Mouse (Mus musculus): ENCODE data around the gene Selenbp2.
"Not testable (repeated sequence)": the region's sequence is repeated elsewhere in the genome, so short reads cannot be mapped to it uniquely, and the experiment has no call there.

Gene Selenbp2

DNA sequence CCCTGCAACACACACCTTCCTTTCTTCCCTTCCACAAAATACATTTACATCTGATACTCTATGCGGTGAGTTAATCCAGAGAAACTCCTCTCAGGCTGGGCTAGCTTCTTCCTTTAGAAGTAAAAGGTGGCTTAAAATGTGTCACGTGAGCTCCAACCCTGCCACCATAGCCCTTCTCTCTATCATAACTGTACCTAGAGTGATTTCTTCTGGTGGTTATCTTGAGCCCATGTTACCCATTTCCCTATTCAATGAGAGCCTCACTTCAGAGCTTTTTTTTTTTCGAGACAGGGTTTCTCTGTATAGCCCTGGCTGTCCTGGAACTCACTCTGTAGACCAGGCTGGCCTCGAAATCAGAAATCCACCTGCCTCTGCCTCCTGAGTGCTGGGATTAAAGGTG is 1.7 kb upstream of the Selenbp2 start:
- in situ Hi-C loops (cut with MboI, MseI): not testable (repeated sequence)

- in situ Hi-C loops (cut with MboI, MseI): not testable (repeated sequence)
Observed at GRCm38 (mm10) chr3:94693874-94694273, 518 bp downstream of the Selenbp2 start.

GRCm38 (mm10) chr3:94695591-94695990 is 2.2 kb downstream of the Selenbp2 start:
- in situ Hi-C loops (cut with MboI, MseI): loop anchor here (5.0 kb wide), 1 partner anchor 242 kb away; no protein-coding TSS in a partner anchor

GRCm38 (mm10) chr3:94696257-94696656 is 2.9 kb downstream of the Selenbp2 start:
- in situ Hi-C loops (cut with MboI, MseI): loop anchor here (5.0 kb wide), 1 partner anchor 241 kb away; no protein-coding TSS in a partner anchor

DNA sequence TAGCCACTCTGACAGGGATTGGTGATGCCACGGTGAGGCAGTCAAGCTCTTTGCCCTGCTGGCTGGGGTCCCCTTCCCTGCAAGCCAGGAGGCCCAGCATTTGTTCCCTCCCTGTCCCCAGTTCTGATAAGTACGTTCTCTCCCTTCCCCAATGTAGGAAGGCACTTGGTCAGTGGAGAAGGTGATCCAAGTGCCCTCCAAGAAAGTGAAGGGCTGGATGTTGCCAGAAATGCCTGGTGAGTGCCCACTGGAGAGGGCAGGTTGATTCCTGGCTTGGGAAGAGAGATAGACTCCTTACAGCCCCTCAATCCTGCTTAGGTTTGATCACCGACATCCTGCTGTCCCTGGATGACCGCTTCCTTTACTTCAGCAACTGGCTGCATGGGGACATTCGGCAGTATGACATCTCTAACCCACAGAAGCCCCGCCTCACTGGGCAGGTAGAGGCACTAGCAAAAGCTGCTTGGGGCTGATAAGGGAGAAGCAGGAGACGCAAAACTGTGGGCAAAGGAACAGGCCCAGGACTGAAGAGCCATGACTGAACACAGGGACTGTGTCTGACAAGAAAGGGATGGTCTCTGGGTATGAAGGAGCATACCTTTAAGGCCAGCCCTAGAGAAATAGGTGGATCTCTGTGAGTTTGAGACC is 8.9 kb downstream of the Selenbp2 start:
- in situ Hi-C loops (cut with MboI, MseI): not testable (repeated sequence)

- in situ Hi-C loops (cut with MboI, MseI): no loop called here
Observed at GRCm38 (mm10) chr3:94702856-94703255, 9.5 kb downstream of the Selenbp2 start.

- in situ Hi-C loops (cut with MboI, MseI): not testable (repeated sequence)
Observed at GRCm38 (mm10) chr3:94703364-94703763, 10.0 kb downstream of the Selenbp2 start.

- in situ Hi-C loops (cut with MboI, MseI): not testable (repeated sequence)
Observed at GRCm38 (mm10) chr3:94710591-94710990, 17.2 kb downstream of the Selenbp2 start.

GRCm38 (mm10) chr3:94713424-94713823 is 20.1 kb downstream of the Selenbp2 start:
- in situ Hi-C loops (cut with MboI, MseI): not testable (repeated sequence)

DNA sequence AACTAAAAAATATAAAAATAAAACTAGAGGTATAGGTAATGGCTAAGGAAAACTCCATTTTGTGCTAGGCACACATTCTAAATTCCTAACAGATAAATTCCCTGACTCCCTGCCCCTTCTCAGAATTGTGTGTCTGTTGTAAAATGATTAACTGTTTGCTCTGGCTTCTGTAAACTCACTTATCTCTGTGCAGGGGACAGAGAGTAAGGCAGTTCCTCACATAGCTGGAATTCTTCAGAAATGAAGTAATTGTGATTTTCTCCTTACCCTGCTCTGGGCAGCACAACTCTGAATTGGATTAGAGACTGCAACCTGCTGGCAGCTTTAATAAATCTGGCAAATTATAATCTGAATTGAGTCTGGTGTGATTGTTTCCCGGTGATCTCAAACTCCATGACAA is 24.9 kb downstream of the Selenbp2 start:
- in situ Hi-C loops (cut with MboI, MseI): not testable (repeated sequence)

DNA sequence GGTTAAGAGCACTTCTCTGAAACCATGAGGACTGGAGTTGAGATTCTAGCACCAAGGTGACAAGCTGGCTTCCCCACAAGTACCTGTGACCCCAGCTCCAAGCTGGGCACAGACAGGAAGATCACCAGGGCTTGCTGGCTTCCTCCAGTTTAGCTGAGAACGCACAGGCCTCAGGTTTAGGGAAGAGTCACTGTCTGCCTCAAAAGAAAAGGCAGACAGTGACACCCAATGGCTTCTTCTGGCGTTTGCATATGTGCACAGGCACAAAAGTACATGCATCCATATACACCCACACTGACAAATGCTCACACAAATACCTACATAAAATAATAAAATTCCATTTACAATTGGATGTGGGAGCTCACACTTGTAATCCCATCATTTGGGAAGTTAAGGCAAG is 30.3 kb downstream of the Selenbp2 start:
- in situ Hi-C loops (cut with MboI, MseI): not testable (repeated sequence)

DNA sequence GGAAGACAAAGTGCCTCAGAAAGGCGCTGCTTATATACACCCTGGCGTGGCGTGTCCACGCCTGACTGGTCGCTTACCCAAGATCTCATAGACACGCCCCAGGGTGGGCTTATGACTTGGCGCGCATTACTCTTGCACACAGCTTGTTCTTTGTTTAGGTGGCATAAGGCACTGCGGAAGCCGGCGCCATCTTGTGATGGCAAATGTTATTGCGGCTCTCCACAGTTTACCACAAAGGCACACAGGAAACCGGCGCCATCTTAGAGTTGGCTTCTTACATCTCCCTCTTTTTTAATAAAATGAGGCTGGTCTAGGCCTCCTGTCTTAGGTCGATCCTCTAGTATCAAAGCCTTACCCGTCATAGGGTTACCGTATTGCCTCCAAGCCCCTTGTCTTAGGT is 52.3 kb downstream of the Selenbp2 start:
- in situ Hi-C loops (cut with MboI, MseI): no loop called here
